Mouse (Mus musculus): ENCODE measurements around the gene Zfp281.

GRCm38 (mm10) chr1:136618570-136618969 is 6.1 kb upstream of the Zfp281 start:
- TF ChIP-seq CTCF (IDR thresholded peaks at IDR 0.05; ENCODE audit: insufficient read depth, low read length) (no peak), POLR2A (IDR thresholded peaks at IDR 0.05; ENCODE audit: borderline replicate concordance, extremely low read depth, low read depth, low read length) (no peak)

All from lung, adult 2 months (tissue).